Mouse (Mus musculus) forebrain, embryonic 16.5 days (tissue): ENCODE data around the gene Gm49721. TPM values are rescaled to one million over a fixed set of nuclear protein-coding genes. Genes with fewer than 3 reads are reported as not detected.

ENCODE experiments used
- polyA plus RNA-seq: library from polyadenylated mRNA; unstranded; fragments of >200 nt; fragmentation: Nextera tagmentation; extraction: Ambion mirVana; gene quantifications from 2 replicates; pipeline ENCODE4 v1.2.1, GENCODE M21; 2015

Gene Gm49721
- polyA plus RNA-seq, 1 experiment from 2014 or later: 0.25 TPM

Other genes with a start within 250 kb of the Gm49721 start
- gene Ezr, start 196.1 kb upstream of the Gm49721 start, polyA plus RNA-seq: 100 and 127 TPM in 2 replicates
- gene Rsph3b, start 30.2 kb upstream of the Gm49721 start, polyA plus RNA-seq: 54.9 and 56.1 TPM in 2 replicates
- gene Tagap1, start 17.7 kb upstream of the Gm49721 start, polyA plus RNA-seq: 47.7 and 51.7 TPM in 2 replicates
- gene Rnaset2b, start 8.3 kb upstream of the Gm49721 start, polyA plus RNA-seq: 83.1 and 87.9 TPM in 2 replicates
- 0.77 TPM in 1 of 2 replicates, not detected in the other for gene Gm1604a, start 46.7 kb downstream of the Gm49721 start, polyA plus RNA-seq
- 23.8 and 24.0 TPM in 2 replicates for gene Rps6ka2, start 191.2 kb downstream of the Gm49721 start, polyA plus RNA-seq